ENCODE assay signal across 18 mouse cellular contexts in genomic region chr16:24428742-24429141, GRCm38 (mm10). TPM values are rescaled to one million over a fixed set of nuclear protein-coding genes. Genes with fewer than 3 reads are reported as not detected.
A peak's percentile ranks its signal among the peaks of the same experiment; 100 is the strongest.
DNase-seq lines count a peak whose midpoint lies in the region; ATAC-seq lines count a peak whose summit lies in the region.
"Had no signal": no experiment of that assay in that cellular context is flagged by ENCODE, and none has a peak within 500 bp of the region (broad histone marks: within the 10 kb centered on the region; RNA-seq: fewer than 3 reads in every experiment).

No protein-coding gene starts in this region.

- H3K36me3 ChIP-seq in heart, embryonic 13.5 days: 0 out of 2 replicates have a peak, but pooled peaks cover 7% of the 10 kb centered on the region
- H3K36me3 ChIP-seq: heart, embryonic 12.5 days; limb, embryonic 12.5 days; liver, embryonic 15.5 days; neural tube, embryonic 12.5 days had no signal

- H3K27me3 ChIP-seq in heart, embryonic 13.5 days (replicated peaks): no peaks in the 10 kb centered on the region
- H3K27me3 ChIP-seq: heart, embryonic 12.5 days; limb, embryonic 12.5 days; liver, embryonic 15.5 days; neural tube, embryonic 12.5 days had no signal

- no peak for DNase-seq in heart, adult 18-20 months
- peak; percentile 54 for DNase-seq in brain, adult 2 months (ENCODE audit: low read depth, low spot score)
- peak; percentile 48 for DNase-seq in cerebellum, adult 8-10 months
- peak; percentile 86 for DNase-seq in thymus, postnatal 0 days (ENCODE audit: low spot score)
- DNase-seq in spleen, postnatal 36 days (ENCODE audit: low spot score in 2 of 2): no peak
- DNase-seq in adipocyte (ENCODE audit: low spot score): no peak
- DNase-seq: adrenal gland, adult 8-10 months; forebrain, postnatal 0 days; gastrocnemius, postnatal 10 days; lung, postnatal 10 days; right cerebral cortex, postnatal 25 days had no signal

- no peaks in the 10 kb centered on the region for H3K9me3 ChIP-seq in heart, embryonic 13.5 days
- H3K9me3 ChIP-seq: heart, embryonic 12.5 days; limb, embryonic 12.5 days; liver, embryonic 15.5 days; neural tube, embryonic 12.5 days had no signal

- H3K9ac ChIP-seq in heart, embryonic 13.5 days: peak overlapping the region; percentile 61
- H3K9ac ChIP-seq: forebrain, postnatal 0 days; heart, embryonic 12.5 days; limb, embryonic 12.5 days; liver, embryonic 15.5 days; neural tube, embryonic 12.5 days had no signal

- 76% methylated on average over 4 of the region's 4 CpGs for WGBS in heart, embryonic 13.5 days

- ATAC-seq in heart, embryonic 13.5 days (ENCODE audit: extremely low read depth, insufficient number of reproducible peaks, low FRiP score, low TSS enrichment): no peak
- ATAC-seq: forebrain, postnatal 0 days; intestine, embryonic 16.5 days had no signal

- no peak overlapping the region for H3K4me3 ChIP-seq in heart, embryonic 13.5 days
- H3K4me3 ChIP-seq: heart, embryonic 12.5 days; left cerebral cortex, adult 2 months; limb, embryonic 12.5 days; liver, embryonic 15.5 days; neural tube, embryonic 12.5 days had no signal

- H3K4me1 ChIP-seq in heart, embryonic 13.5 days: peaks cover 87% of the 10 kb centered on the region

- peak overlapping the region; percentile 26; the same call in 1 of the 2 replicates for H3K27ac ChIP-seq in heart, embryonic 13.5 days (replicated peaks)
- H3K27ac ChIP-seq: left cerebral cortex, adult 2 months; limb, embryonic 12.5 days; liver, embryonic 15.5 days; neural tube, embryonic 12.5 days had no signal

- H3K4me2 ChIP-seq in heart, embryonic 13.5 days: no peak overlapping the region
- H3K4me2 ChIP-seq: heart, embryonic 12.5 days; limb, embryonic 12.5 days; liver, embryonic 15.5 days; neural tube, embryonic 12.5 days had no signal

RNA-seq across cellular contexts. Expression of gene Lpp, which starts 35.4 kb away (rescaled TPM):
- 37.9 and 39.8 TPM in 2 replicates for polyA plus RNA-seq in heart, embryonic 13.5 days (2015; fragmentation: Nextera tagmentation; extraction: Ambion mirVana)
- 10 to 100 TPM; 20.7 to 25.2 TPM for total RNA-seq in heart, adult 18-20 months (2021)
- 12.3 and 17.1 TPM in 2 replicates for polyA plus RNA-seq in thymus, postnatal 0 days (2015; fragmentation: Nextera tagmentation; extraction: Ambion mirVana)

Comparison
In these comparisons a context has a peak if more than half of its experiments do, and no peak if none do; other contexts are left out.
1. DNase-seq: peak in brain, adult 2 months (single experiment), cerebellum, adult 8-10 months (single experiment) and thymus, postnatal 0 days (single experiment); none in heart, adult 18-20 months (0 of 2), spleen, postnatal 36 days (0 of 2) and adipocyte (single experiment).